Mouse (Mus musculus): ENCODE results near the gene Pla2g4f.

The Pla2g4f gene

GRCm38 (mm10) chr2:120281221-120281620 is 32.7 kb downstream of the Pla2g4f start:
- in situ Hi-C loops (cut with MboI, MseI) = loop anchor here (10.0 kb wide), 1 partner anchor 1094 kb away; no protein-coding TSS in a partner anchor

- in situ Hi-C loops (cut with MboI, MseI) = loop anchor here (10.0 kb wide), 1 partner anchor 1095 kb away; no protein-coding TSS in a partner anchor
Measured at GRCm38 (mm10) chr2:120279961-120280360, 34.0 kb downstream of the Pla2g4f start.

GRCm38 (mm10) chr2:120276951-120277350 is 37.0 kb downstream of the Pla2g4f start:
- in situ Hi-C loops (cut with MboI, MseI) = no loop called here

- in situ Hi-C loops (cut with MboI, MseI) = no loop called here
Measured at GRCm38 (mm10) chr2:120268635-120269034, 45.3 kb downstream of the Pla2g4f start.

- in situ Hi-C loops (cut with MboI, MseI) = no loop called here
Measured at GRCm38 (mm10) chr2:120265523-120265922, 48.4 kb downstream of the Pla2g4f start.

- in situ Hi-C loops (cut with MboI, MseI) = no loop called here
Measured at GRCm38 (mm10) chr2:120264858-120265257, 49.1 kb downstream of the Pla2g4f start.

- in situ Hi-C loops (cut with MboI, MseI) = no loop called here
Measured at GRCm38 (mm10) chr2:120262876-120263275, 51.1 kb downstream of the Pla2g4f start.

GRCm38 (mm10) chr2:120261346-120261745 is 52.6 kb downstream of the Pla2g4f start:
- in situ Hi-C loops (cut with MboI, MseI) = no loop called here

GRCm38 (mm10) chr2:120256259-120256658 is 57.7 kb downstream of the Pla2g4f start:
- in situ Hi-C loops (cut with MboI, MseI) = no loop called here

GRCm38 (mm10) chr2:120252644-120253043 is 61.3 kb downstream of the Pla2g4f start:
- in situ Hi-C loops (cut with MboI, MseI) = loop anchor here (5.0 kb wide), 1 partner anchor 65 kb away; no protein-coding TSS in a partner anchor

Data from T-helper 1 cell (primary cell).